Mouse (Mus musculus) liver, embryonic 11.5 days (tissue): ENCODE results near the gene Klhl35. TPM values are rescaled to one million over a fixed set of nuclear protein-coding genes. Genes with fewer than 3 reads are reported as not detected.

Source experiments
- ATAC-seq: fragments of 200-750 bp; cut with Nextera tagmentation; replicated peaks from 2 replicates; pipeline ENCODE4 v1.8.0; 2017; ENCODE audit warnings: moderate number of reproducible peaks, mild to moderate bottlenecking, moderate TSS enrichment, moderate library complexity; ENCODE audit not compliant: low FRiP score
- DNase-seq: peaks from one replicate; pipeline ENCODE4 v3.0.0-alpha.2; 2017; ENCODE audit warnings: low spot score
- H3K27ac ChIP-seq: fragments of 300-500 bp; sonication (generic); 2 replicates; pipeline ENCODE4 v1.5.1; 2014; ENCODE audit warnings: mild to moderate bottlenecking, low read depth, low read length, control low read depth
- H3K27me3 ChIP-seq: fragments of 300-500 bp; sonication (generic); replicated peaks from 2 replicates; pipeline ENCODE4 v1.6.1; 2014; ENCODE audit warnings: low read length, mixed read lengths; ENCODE audit not compliant: control insufficient read depth, insufficient read depth
- H3K36me3 ChIP-seq: fragments of 300-500 bp; sonication (generic); 2 replicates; pipeline ENCODE4 v1.6.1; 2014; ENCODE audit warnings: mild to moderate bottlenecking, low read length, moderate library complexity, mixed read lengths; ENCODE audit not compliant: control insufficient read depth, insufficient read depth
- H3K4me1 ChIP-seq: fragments of 300-500 bp; sonication (generic); replicated peaks from 2 replicates; pipeline ENCODE4 v1.6.1; 2014; ENCODE audit warnings: low read length, mixed read lengths; ENCODE audit not compliant: control insufficient read depth, insufficient read depth
- H3K4me2 ChIP-seq: fragments of 300-500 bp; sonication (generic); 2 replicates; pipeline ENCODE4 v1.6.1; 2014; ENCODE audit warnings: mild to moderate bottlenecking, control low read depth, moderate library complexity
- H3K4me3 ChIP-seq: fragments of 300-500 bp; sonication (generic); 2 replicates; pipeline ENCODE4 v1.5.1; 2014; ENCODE audit warnings: low read depth, low read length, control low read depth
- H3K9ac ChIP-seq: fragments of 300-500 bp; sonication (generic); 2 replicates; pipeline ENCODE4 v1.6.1; 2014; ENCODE audit warnings: low read depth, low read length, control low read depth
- H3K9me3 ChIP-seq: fragments of 300-500 bp; sonication (generic); 2 replicates; pipeline ENCODE4 v1.6.1; 2016; ENCODE audit warnings: low read length, inconsistent platforms, mixed read lengths; ENCODE audit not compliant: control insufficient read depth
- WGBS: fragments of 180-500 bp; shearing (Covaris S2); extraction: QIAGEN DNeasy Blood & Tissue Kit; methylation state at CpG from one replicate; pipeline ENCODE4 v1.1.7; 2014; 5-methylcytosine and 5-hydroxymethylcytosine counted together
- polyA plus RNA-seq: library from polyadenylated mRNA; unstranded; fragments of >200 nt; fragmentation: Nextera tagmentation; extraction: Ambion mirVana; gene quantifications from 2 replicates; pipeline ENCODE4 v1.2.1, GENCODE M21; 2014

Klhl35 gene
- polyA plus RNA-seq, 1 experiment from 2014 or later: 0.32 TPM

DNA sequence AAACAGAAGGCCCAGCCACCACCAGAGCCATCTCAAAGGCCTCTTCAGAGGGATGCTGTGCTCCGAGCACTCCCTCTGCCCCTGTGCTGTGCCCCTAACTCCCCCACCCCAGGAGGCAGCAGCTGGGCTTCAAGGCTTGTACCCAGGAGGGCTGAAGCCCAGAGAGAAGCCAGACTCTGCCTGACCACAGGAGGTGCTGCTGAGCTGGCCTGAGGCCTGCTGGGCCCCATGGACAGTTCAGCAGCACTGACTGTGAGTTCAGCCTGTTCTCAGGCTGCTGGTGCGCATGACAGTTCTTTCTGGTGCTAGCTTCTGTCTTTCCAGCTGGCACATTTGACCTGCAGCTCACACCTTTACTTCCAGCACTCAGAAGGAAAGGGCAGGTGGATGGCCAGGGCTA is 20.0 kb upstream of the Klhl35 start:
- no peak overlapping the region for H3K4me3 ChIP-seq
- H3K9ac ChIP-seq: no peak overlapping the region
- no peaks in the 10 kb centered on the region for H3K9me3 ChIP-seq
- H3K27me3 ChIP-seq: no peaks in the 10 kb centered on the region
- WGBS: 76% methylated on average over 2 of the region's 2 CpGs
- H3K27ac ChIP-seq: no peak overlapping the region
- no peak overlapping the region for H3K4me2 ChIP-seq
- DNase-seq (no peak), ATAC-seq (no peak)
- H3K4me1 ChIP-seq: peaks cover 11% of the 10 kb centered on the region
- H3K36me3 ChIP-seq: peaks cover 3% of the 10 kb centered on the region; the same call in 1 of the 2 replicates

DNA sequence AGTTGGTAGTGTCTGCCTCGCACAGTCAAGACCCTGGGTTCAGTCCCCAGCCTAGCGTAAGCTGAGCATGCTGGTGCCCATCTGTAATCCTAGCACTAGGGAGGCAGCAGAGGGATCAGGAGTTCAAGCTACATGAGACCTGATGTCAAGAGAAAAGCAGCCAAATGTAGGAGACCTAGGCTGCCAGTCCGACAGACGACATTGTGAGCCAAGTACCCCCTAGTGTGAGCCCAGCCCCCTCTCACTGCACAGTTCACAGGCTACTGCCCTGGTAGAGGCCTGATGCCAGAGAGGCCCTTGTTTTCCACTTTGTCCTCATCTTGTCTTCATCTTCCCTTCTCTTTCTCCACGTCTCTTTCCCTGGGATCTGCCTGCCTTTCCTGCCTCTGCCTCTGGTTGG is 18.5 kb upstream of the Klhl35 start:
- H3K4me2 ChIP-seq: no peak overlapping the region
- peaks cover 3% of the 10 kb centered on the region; the same call in 1 of the 2 replicates for H3K36me3 ChIP-seq
- H3K9ac ChIP-seq: no peak overlapping the region
- DNase-seq: no peak
- no peaks in the 10 kb centered on the region for H3K9me3 ChIP-seq
- H3K27ac ChIP-seq: no peak overlapping the region
- H3K4me3 ChIP-seq: no peak overlapping the region
- no peaks in the 10 kb centered on the region; the same call in 1 of the 2 replicates for H3K4me1 ChIP-seq
- ATAC-seq: no peak
- WGBS: 81% methylated on average over 5 of the region's 5 CpGs
- H3K27me3 ChIP-seq: no peaks in the 10 kb centered on the region

DNA sequence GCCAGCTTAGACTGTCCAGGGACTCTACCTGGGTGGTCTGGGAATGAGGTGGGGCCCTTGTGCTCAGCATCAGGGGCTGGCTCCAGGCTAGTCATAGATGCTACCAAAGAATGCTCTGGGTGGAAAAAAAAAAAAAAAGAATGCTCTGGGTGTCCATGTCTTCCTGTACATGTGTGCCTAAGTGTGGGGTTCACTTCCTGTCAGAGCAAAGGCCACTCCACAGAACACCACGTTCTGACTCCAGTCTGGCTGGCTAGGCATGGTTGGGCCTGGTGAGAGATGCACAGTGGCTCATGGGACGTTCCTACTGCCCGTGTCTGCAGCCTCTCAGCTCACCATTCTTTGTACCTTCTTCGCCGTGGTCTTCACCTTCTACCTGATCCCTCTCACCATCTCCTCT is 17.2 kb upstream of the Klhl35 start:
- H3K4me2 ChIP-seq: no peak overlapping the region
- 76% methylated on average over 5 of the region's 5 CpGs for WGBS
- H3K9me3 ChIP-seq: no peaks in the 10 kb centered on the region
- peaks cover 3% of the 10 kb centered on the region; the same call in 1 of the 2 replicates for H3K36me3 ChIP-seq
- ATAC-seq (no peak), DNase-seq (no peak)
- H3K4me1 ChIP-seq: no peaks in the 10 kb centered on the region; the same call in 1 of the 2 replicates
- no peak overlapping the region for H3K9ac ChIP-seq
- H3K27me3 ChIP-seq: no peaks in the 10 kb centered on the region
- H3K27ac ChIP-seq: no peak overlapping the region
- no peak overlapping the region for H3K4me3 ChIP-seq

DNA sequence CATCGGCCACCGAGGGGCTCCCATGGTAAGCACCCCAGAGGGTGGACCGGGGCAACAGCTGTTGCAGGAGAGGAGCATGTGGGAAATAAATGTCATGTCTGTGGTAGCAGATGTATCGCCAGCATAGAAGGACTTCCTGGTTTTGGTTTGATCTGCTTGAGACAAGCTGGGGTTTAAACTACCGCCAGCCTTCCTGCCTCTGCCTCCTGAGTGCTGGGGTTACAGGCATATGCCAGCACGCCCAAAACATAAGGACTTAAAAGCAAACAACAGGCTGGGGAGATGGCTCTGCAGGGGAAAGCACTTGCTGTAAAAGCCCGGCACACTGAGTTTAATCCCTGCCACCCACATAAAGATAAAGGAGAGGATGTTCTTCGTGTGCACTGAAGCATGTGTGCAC is 16.7 kb upstream of the Klhl35 start:
- Histone ChIP-seq H3K4me3 (no peak overlapping the region), H3K4me1 (no peaks in the 10 kb centered on the region; the same call in 1 of the 2 replicates), H3K9me3 (no peaks in the 10 kb centered on the region), H3K36me3 (peaks cover 3% of the 10 kb centered on the region; the same call in 1 of the 2 replicates), H3K9ac (no peak overlapping the region), H3K27me3 (no peaks in the 10 kb centered on the region), H3K4me2 (no peak overlapping the region), H3K27ac (no peak overlapping the region)
- ATAC-seq: no peak
- 45% methylated on average over 8 of the region's 8 CpGs for WGBS
- DNase-seq: no peak

DNA sequence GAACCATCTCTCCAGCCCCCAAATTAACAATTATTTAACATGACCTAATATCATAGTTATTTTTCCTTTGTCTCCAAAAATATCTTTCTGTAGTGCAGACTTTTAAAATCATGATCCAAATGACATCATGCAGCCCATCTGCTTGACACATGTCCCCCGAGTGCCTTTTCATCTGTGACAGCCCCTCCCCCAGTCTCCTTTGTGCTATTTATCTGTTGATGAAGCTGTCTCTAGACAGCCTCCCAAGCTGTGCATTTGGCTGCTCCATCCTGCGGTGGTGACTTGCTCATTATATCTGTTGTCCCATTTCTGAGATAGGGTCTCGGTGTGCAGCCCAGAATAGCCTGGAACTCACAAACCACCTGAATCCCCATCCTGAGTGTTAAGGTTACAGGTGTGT is 16.1 kb upstream of the Klhl35 start:
- 65% methylated on average over 3 of the region's 3 CpGs for WGBS

DNA sequence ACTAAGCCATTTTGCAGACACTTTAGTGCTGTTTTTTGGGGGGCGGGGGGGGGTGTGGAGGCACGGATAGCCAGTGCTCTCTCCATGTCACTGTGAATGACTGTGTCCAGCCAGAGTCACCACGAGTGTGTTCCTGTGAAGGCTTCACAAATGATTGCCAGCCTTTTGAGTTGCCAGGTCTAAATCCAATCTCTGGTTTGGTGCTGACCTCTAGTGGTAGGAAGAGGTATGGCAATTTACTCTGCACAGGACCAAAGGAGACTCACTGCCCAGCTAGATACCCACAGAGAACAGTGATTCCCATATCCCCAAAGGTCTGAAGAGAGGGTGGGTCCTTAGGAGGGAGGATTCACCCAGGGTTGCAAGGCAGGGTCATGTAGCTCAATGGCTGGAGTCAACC is 15.1 kb upstream of the Klhl35 start:
- DNase-seq: peak; percentile 63
- no peak for ATAC-seq
- H3K27me3 ChIP-seq: no peaks in the 10 kb centered on the region
- no peaks in the 10 kb centered on the region; the same call in 1 of the 2 replicates for H3K4me1 ChIP-seq
- no peaks in the 10 kb centered on the region for H3K9me3 ChIP-seq
- WGBS: 1% methylated on average over 3 of the region's 3 CpGs
- H3K4me3 ChIP-seq: no peak overlapping the region
- H3K27ac ChIP-seq: no peak overlapping the region
- no peak overlapping the region for H3K4me2 ChIP-seq
- H3K9ac ChIP-seq: no peak overlapping the region
- no peaks in the 10 kb centered on the region for H3K36me3 ChIP-seq

More for the DNA sequence above, 16.1 kb upstream of the Klhl35 start:
- Histone ChIP-seq H3K4me3 (no peak overlapping the region), H3K4me2 (no peak overlapping the region), H3K36me3 (peaks cover under 1% of the 10 kb centered on the region; the same call in 1 of the 2 replicates), H3K27me3 (no peaks in the 10 kb centered on the region), H3K9me3 (no peaks in the 10 kb centered on the region), H3K4me1 (no peaks in the 10 kb centered on the region; the same call in 1 of the 2 replicates), H3K9ac (no peak overlapping the region), H3K27ac (no peak overlapping the region)
- DNase-seq (no peak), ATAC-seq (no peak)

DNA sequence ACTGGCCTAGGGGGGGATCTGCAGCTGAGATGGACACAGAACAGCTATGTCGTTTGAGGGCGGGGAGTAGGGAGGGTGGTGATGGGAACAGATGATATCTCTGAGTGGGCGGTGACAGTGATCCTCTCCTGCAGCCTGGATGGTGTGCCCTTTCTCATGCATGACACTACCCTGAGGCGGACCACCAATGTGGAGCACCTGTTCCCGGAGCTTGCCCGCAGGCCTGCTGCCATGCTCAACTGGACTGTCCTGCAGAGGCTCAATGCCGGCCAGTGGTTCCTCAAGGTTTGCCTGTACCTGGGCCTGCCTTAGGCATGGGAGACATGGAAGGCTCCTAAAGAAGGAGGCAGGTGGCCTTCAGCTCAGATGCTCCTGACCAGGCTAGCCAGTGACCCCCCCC is 12.9 kb upstream of the Klhl35 start:
- H3K27ac ChIP-seq: no peak overlapping the region
- no peak overlapping the region for H3K4me2 ChIP-seq
- H3K4me1 ChIP-seq: no peaks in the 10 kb centered on the region; the same call in 1 of the 2 replicates
- H3K4me3 ChIP-seq: no peak overlapping the region
- H3K9ac ChIP-seq: no peak overlapping the region
- WGBS: 68% methylated on average over 7 of the region's 7 CpGs
- no peak for DNase-seq
- no peak for ATAC-seq
- no peaks in the 10 kb centered on the region for H3K27me3 ChIP-seq
- no peaks in the 10 kb centered on the region for H3K36me3 ChIP-seq
- no peaks in the 10 kb centered on the region for H3K9me3 ChIP-seq

DNA sequence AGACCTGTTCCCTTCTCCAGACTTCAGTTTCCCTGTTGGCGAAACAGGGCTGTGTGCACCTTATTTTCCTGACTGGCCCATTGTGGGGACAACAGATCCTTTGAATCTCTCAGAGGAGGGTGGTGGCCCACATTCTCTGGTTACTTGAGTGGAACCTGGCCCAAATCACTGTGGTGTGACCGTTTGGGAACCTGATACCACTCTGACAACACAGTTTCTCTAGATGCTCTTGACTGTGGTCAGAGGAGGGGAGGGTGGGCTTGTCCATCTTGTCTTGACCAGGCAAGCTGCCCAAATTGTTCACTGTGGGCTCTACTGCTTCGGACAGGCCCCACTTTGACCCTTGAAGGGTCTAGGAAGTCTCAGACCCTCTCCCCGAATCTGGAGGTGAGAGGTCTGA is 11.8 kb upstream of the Klhl35 start:
- H3K27me3 ChIP-seq: no peaks in the 10 kb centered on the region
- H3K36me3 ChIP-seq: no peaks in the 10 kb centered on the region
- no peak overlapping the region for H3K4me3 ChIP-seq
- no peak for DNase-seq
- H3K9ac ChIP-seq: no peak overlapping the region
- H3K9me3 ChIP-seq: no peaks in the 10 kb centered on the region
- no peak overlapping the region for H3K27ac ChIP-seq
- H3K4me1 ChIP-seq: no peaks in the 10 kb centered on the region; the same call in 1 of the 2 replicates
- no peak overlapping the region for H3K4me2 ChIP-seq
- no peak for ATAC-seq
- WGBS: 54% methylated on average over 4 of the region's 4 CpGs

DNA sequence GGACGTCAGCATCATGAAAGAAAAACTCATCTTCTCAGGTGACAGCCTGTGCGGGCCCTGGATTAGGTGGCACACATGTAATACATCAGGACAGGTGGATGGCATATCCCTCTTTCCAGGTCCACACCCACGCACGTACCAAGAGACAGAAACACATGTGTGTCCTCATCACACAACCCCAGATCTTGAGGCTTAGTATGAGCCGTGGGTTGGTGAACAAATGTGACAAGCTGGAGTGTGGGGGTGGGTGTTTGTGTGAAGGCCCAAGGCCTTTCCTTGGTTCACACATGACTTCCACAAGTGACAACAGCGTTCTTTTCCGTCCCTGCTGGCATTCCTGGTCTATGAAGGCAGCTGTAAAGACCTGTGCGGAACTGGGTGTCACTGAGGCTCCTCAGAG is 7.0 kb upstream of the Klhl35 start:
- H3K9me3 ChIP-seq: no peaks in the 10 kb centered on the region
- no peak for ATAC-seq
- no peak overlapping the region for H3K4me3 ChIP-seq
- H3K9ac ChIP-seq: no peak overlapping the region
- no peak overlapping the region; the same call in 1 of the 2 replicates for H3K27ac ChIP-seq
- no peaks in the 10 kb centered on the region for H3K4me1 ChIP-seq
- no peaks in the 10 kb centered on the region; the same call in 1 of the 2 replicates for H3K36me3 ChIP-seq
- H3K4me2 ChIP-seq: no peak overlapping the region
- no peaks in the 10 kb centered on the region for H3K27me3 ChIP-seq
- no peak for DNase-seq
- WGBS: 87% methylated on average over 8 of the region's 8 CpGs
